Mouse (Mus musculus) CH12F3 (cell line): Measurements from ENCODE around the gene Crat.

Source experiments
- in situ Hi-C: fragments of 300-500 bp; cut with MboI; formaldehyde crosslinking; loops from 2 replicates; pipeline ENCODE4 v1.14.3; 2020; ENCODE audit warnings: low sequenced_read_pairs

The Crat gene

DNA sequence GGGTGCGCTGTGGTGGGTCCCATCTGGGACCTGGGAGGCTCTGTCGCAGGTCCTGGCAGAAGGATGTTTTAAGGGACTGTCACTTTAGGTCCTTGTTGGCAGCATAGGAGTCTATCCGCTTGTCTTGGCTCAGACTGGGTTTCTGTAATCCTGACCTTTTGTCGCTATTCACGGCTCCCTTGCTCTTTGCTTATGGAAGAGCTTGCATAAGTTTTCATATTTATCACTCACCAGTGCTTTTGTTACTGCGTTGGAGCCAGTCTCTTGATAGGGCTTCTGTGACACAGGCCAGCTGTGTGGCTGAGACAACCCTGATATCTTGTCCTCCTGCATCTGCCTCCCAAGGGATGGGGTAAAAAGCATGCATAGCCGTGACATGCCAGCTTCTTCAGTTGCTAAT, 36.3 kb downstream of the Crat start:
- in situ Hi-C loops = no loop called here

DNA sequence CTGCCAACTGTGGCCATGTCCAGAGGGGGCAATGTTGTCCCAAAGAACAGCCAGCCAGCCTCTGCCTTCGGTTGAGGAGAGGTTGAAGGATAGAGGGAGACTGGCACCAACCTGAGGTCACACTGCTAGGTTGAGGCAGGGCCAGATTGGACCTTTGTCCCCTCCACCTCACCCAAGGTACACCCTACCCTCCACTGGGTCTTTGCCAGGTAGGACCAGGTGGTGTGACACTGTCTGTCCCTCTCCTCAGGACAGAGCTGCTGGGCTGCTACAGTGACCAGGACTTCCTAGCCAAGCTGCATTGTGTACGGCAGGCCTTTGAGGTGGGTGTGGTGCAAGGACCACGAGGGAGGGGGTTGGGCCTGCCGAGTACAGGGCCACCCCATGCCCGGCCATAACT, 37.9 kb downstream of the Crat start:
- in situ Hi-C loops = no loop called here

GRCm38 (mm10) chr2:30375893-30376292, 39.7 kb downstream of the Crat start:
- in situ Hi-C loops = no loop called here

GRCm38 (mm10) chr2:30372726-30373125, 42.9 kb downstream of the Crat start:
- in situ Hi-C loops = no loop called here

DNA sequence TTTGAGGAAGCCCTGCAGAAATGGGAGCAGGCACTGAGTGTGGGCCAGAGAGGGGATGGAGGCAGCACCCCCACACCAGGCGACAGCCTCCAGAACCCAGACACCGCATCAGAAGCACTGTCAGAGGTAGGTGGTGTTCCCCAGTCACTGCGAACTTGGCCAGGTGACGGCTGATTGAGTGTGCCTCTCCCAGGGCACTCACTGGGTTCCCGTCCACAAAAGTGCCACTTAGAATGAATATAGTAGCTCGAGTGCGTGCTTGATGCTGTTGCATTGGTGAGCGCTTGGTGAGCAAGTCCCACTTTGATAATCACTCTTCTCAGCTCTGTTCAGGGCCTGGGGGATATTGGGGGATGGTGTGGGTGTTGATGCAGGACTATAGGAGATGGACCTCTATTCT, 44.1 kb downstream of the Crat start:
- in situ Hi-C loops = no loop called here

GRCm38 (mm10) chr2:30366203-30366602, 49.4 kb downstream of the Crat start:
- in situ Hi-C loops = no loop called here

- in situ Hi-C loops = no loop called here
These were observed 50.1 kb downstream of the Crat start for GRCm38 (mm10) chr2:30365281-30366069.

- in situ Hi-C loops = no loop called here
These were observed 51.6 kb downstream of the Crat start, which contains the start of gene Miga2 for GRCm38 (mm10) chr2:30363773-30364650. TSS of gene Miga2 (plus strand) at chr2:30364233.

DNA sequence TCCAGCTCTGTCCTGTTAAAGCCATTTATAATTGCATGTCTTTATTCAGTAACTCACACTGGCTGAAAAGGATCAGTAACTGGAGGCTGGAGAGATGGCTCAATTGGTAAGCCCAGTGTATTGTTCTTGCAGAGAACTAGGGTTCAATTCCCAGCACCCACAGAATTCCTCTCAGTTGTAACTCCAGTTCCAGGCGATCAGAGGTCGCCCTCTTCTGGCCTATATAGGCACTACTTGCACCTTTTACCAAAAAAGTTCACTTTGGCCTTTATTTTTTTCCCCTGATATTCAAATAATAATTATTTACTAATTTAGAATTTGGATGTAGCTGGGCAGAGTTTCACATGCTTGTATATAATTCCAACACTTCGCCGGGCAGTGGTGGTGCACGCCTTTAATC, 52.7 kb downstream of the Crat start:
- in situ Hi-C loops = no loop called here

GRCm38 (mm10) chr2:30360626-30361025, 55.0 kb downstream of the Crat start:
- in situ Hi-C loops = no loop called here

- in situ Hi-C loops = no loop called here
These were observed 56.8 kb downstream of the Crat start, which contains the start of gene Sh3glb2 for GRCm38 (mm10) chr2:30358533-30359531. TSS of gene Sh3glb2 (minus strand) at chr2:30359337.

DNA sequence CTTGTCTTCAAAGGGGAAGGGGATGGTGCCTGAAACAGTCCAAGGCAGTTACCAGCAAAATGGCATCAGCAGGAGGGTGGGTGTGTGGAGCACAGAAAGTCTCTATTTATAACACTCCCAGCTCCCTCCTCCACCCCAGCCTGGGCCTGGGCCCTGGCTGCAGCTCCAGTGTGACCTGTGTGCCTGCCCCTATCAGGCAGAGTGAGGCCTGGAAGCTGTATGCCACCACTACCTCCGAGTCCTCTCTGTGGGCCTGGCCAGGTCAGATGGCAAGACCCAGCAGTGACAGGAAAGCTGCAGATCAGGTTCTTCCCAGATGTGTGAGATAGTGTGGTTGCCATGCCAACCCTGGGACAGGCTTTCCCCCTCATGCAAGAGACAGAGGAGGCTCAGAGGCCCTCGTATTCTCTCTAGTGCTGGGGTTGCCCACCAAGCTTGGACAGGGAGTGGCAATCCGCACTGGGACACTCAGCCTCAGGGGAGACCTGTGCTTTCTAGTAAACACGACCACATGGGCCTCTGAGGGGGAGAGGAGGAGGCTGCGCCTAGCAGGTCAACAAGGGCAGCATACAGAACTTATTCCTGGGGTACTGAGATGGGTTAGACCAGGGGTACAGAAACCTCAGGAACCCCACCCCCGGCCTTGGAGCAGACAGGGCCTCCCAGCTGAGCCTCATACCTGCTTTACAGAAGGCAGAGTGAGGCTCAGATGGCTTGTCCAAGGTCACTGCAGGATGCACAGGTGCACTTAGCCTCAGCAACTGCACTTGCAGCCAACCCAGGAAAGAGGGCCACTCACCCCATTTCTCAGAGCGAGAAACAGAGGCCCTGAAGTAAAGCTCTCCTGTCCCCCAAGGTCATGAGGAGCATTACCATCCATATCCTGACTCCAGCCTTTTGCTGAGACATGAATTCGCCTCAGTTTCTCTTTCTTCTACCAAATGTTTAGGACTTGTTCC, 57.8 kb downstream of the Crat start:
- in situ Hi-C loops = no loop called here

DNA sequence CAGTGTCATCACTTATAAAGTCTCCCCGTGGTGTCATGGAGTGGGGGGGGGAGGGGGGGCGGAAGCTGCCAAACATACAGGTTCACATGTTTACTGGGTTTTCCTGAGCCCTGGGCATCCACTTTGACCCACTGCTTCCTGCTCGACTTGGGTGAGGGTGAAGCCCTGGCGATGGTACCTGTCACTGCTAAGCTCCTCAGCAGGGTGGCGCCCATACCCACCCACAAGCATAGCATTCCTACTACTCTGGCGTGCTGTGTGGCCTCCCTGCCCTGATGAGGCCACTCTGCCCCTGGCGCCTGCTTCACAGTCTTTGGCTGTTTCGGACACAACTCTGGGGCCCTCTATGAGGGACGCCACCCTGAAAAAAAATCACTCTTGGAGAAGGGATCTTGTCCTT, 58.7 kb downstream of the Crat start:
- in situ Hi-C loops = no loop called here

GRCm38 (mm10) chr2:30356266-30356665, 59.3 kb downstream of the Crat start:
- in situ Hi-C loops = no loop called here

DNA sequence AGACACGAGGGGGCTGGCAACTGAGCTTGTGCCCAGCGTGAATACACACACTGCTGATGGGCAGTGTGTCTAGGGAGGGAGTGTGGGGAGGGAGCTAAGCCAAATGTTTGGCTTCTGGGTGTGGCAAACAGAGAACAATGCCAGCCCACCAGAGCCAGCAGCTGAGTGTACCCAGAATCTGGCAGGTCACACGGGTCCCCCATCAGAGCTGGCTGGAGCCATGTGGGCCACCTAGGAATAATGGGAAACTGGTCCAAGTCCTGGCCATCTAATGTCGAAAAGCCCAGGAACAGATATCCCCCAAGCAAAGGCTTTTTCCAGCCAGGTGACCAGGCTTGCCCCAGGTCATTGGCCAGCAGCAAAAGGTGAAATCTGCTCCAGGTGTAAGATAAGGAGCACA, 59.8 kb downstream of the Crat start:
- in situ Hi-C loops = no loop called here

DNA sequence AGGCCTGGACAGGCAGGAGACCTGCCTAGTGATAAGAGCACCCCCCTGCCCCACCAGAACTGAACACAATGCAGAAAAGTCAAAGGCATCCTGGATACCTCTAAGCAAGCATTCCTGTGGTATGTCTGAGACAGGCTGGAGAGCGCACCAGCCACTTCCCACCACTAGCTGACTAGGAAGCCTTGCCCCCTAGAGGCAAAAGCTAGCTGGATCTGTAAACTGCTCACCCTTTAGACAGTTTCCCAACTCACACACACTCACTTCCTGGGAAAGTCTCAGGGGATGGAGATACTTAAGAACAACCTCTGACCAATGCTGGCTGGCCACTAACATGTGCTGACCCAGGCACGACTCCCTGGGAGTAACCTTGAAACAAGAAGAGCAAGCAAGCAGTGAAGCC, 64.5 kb downstream of the Crat start:
- in situ Hi-C loops = no loop called here
